Comparison of ENCODE assay signal across 9 mouse cellular contexts in genomic region chr12:26478196-26479004, GRCm38 (mm10). TPM values are rescaled to one million over a fixed set of nuclear protein-coding genes. Genes with fewer than 3 reads are reported as not detected.
DNase-seq lines count a peak whose midpoint lies in the region; ATAC-seq lines count a peak whose summit lies in the region.
"Had no signal": no experiment of that assay in that cellular context is flagged by ENCODE, and none has a peak within 500 bp of the region (broad histone marks: within the 10 kb centered on the region; RNA-seq: fewer than 3 reads in every experiment).

No protein-coding gene starts in this region.

- ATAC-seq in heart, embryonic 12.5 days (ENCODE audit: insufficient number of reproducible peaks, low FRiP score) = no peak

- peak; percentile 61 for DNase-seq in heart, adult 8-10 months (ENCODE audit: low spot score)
- peak; percentile 58 for DNase-seq in 3T3-L1 (ENCODE audit: low read depth, low spot score)
- peak; percentile 62 for DNase-seq in adrenal gland, postnatal 25 days
- DNase-seq in heart, postnatal 36 days = peak; percentile 26 to 52
- no peak for DNase-seq in spleen, adult 18-20 months
- no peak for DNase-seq in thymus, postnatal 0 days (ENCODE audit: low spot score)
- no peak for DNase-seq in layer of hippocampus, adult 18-20 months (ENCODE audit: low spot score in 2 of 2)
- DNase-seq: cerebellum, adult 9-11 months had no signal

- intact Hi-C loops in heart, postnatal 36 days (cut with DNase I) = no loop called here

- H3K9me3 ChIP-seq in heart, embryonic 12.5 days (replicated peaks) = no peaks in the 10 kb centered on the region

- no peak overlapping the region for H3K9ac ChIP-seq in heart, embryonic 12.5 days

- 73% methylated on average over 18 of the region's 18 CpGs for WGBS in heart, embryonic 12.5 days

- no peak overlapping the region for H3K4me2 ChIP-seq in heart, embryonic 12.5 days

- H3K4me1 ChIP-seq in heart, embryonic 12.5 days (replicated peaks) = no peaks in the 10 kb centered on the region

- H3K27me3 ChIP-seq in heart, embryonic 12.5 days (replicated peaks) = no peaks in the 10 kb centered on the region

- no peak overlapping the region for H3K27ac ChIP-seq in heart, embryonic 12.5 days (ENCODE audit: poor library complexity, severe bottlenecking)

- no peak overlapping the region for H3K4me3 ChIP-seq in heart, embryonic 12.5 days

- no peaks in the 10 kb centered on the region for H3K36me3 ChIP-seq in heart, embryonic 12.5 days

RNA-seq across cellular contexts. Expression of gene Cmpk2, which starts 9.4 kb away (rescaled TPM):
- 1 to 10 TPM; 3.5 to 4.6 (median 4.4) TPM for total RNA-seq in heart, adult 8-10 months (2022)
- 5.3 and 6.4 TPM in 2 replicates for polyA plus RNA-seq in heart, embryonic 12.5 days (2016; fragmentation: Nextera tagmentation; extraction: Ambion mirVana)
- 24.0 and 24.6 TPM in 2 replicates for total RNA-seq in adrenal gland, postnatal 25 days (2021)
- 1 to 10 TPM; 4.6 to 9.9 TPM for total RNA-seq in heart, postnatal 36 days (2021)
- 6.1 and 6.8 TPM in 2 replicates for polyA plus RNA-seq in thymus, postnatal 0 days (2015; fragmentation: Nextera tagmentation; extraction: Ambion mirVana)
- total RNA-seq in layer of hippocampus, adult 18-20 months (2021) = 10 to 100 TPM; 14.5 to 16.2 TPM

RNA-seq across cellular contexts. Expression of gene Rsad2, which starts 22.1 kb away (rescaled TPM):
- 1 to 10 TPM; 4.0 to 7.3 (median 5.7) TPM for total RNA-seq in heart, adult 8-10 months (2022)
- 1.2 and 1.5 TPM in 2 replicates for polyA plus RNA-seq in heart, embryonic 12.5 days (2016; fragmentation: Nextera tagmentation; extraction: Ambion mirVana)
- 18.5 and 19.1 TPM in 2 replicates for total RNA-seq in adrenal gland, postnatal 25 days (2021)
- 10 to 100 TPM in 1 of 2 experiments, 1 to 10 TPM in 1; 8.0 to 23.8 TPM for total RNA-seq in heart, postnatal 36 days (2021)
- polyA plus RNA-seq in thymus, postnatal 0 days (2015; fragmentation: Nextera tagmentation; extraction: Ambion mirVana) = 5.1 and 6.5 TPM in 2 replicates
- total RNA-seq in layer of hippocampus, adult 18-20 months (2021) = under 1 TPM; 0.48 to 0.84 TPM

Comparison
In these comparisons a context has a peak if more than half of its experiments do, and no peak if none do; other contexts are left out.
1. DNase-seq: peak in heart, adult 8-10 months (single experiment), 3T3-L1 (single experiment), adrenal gland, postnatal 25 days (single experiment) and heart, postnatal 36 days (2 of 2); none in spleen, adult 18-20 months (0 of 2), thymus, postnatal 0 days (single experiment) and layer of hippocampus, adult 18-20 months (0 of 2).